Mouse (Mus musculus): ENCODE data around the gene Rarres2.
"Not testable (repeated sequence)": the region's sequence is repeated elsewhere in the genome, so short reads cannot be mapped to it uniquely, and the experiment has no call there.

Gene Rarres2

GRCm38 (mm10) chr6:48540721-48541120 is 31.9 kb downstream of the Rarres2 start:
- no peak for DNase-seq

- no peak for DNase-seq
These were observed 32.7 kb downstream of the Rarres2 start for GRCm38 (mm10) chr6:48539860-48540259.

DNA sequence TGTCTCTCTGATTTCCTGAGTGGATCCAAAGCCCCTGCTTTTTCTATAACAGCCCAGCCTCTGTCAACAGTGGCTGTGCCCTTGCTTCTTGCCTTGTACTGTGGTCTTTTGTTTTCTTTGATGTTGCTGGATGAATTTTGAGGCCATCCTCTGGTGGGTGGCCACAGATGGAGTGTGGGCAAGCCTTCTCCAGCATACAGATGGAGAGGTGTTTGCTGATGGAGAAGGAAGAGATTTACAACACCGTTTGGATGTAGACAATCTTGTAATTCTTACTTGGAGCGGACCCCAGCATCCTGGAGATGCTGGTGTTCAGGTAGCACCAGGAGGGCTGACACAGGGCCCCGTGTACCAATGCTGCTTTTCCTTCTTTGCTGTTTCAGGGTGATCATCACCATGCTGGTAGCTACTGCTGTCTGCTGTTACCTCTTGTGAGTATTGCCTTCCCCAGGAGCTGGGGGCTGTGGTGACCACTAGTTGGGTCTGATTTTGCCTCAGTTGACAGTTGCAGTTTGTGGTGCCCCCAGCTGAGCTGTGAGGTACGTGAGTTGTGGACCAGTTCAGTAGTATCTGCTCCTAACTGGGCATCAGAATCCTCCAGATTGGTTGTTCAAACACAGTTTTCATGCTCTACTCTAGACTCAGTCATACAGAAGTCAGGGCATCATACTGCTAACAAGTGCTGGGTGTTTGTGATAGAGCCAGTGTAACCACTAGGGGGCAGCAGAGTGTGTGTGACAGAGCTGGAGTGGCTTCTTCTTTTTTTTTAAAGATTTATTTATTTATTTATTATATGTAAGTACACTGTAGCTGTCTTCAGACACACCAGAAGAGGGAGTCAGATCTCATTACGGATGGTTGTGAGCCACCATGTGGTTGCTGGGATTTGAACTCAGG is 33.5 kb downstream of the Rarres2 start:
- peak; percentile 69 for DNase-seq

GRCm38 (mm10) chr6:48537105-48537954 is 35.3 kb downstream of the Rarres2 start, which contains the start of gene Atp6v0e2:
Gene Atp6v0e2, plus strand, starts transcription at chr6:48537615.
- DNase-seq, result peak; percentile 81

GRCm38 (mm10) chr6:48536091-48536490 is 36.5 kb downstream of the Rarres2 start:
- DNase-seq, result no peak

DNA sequence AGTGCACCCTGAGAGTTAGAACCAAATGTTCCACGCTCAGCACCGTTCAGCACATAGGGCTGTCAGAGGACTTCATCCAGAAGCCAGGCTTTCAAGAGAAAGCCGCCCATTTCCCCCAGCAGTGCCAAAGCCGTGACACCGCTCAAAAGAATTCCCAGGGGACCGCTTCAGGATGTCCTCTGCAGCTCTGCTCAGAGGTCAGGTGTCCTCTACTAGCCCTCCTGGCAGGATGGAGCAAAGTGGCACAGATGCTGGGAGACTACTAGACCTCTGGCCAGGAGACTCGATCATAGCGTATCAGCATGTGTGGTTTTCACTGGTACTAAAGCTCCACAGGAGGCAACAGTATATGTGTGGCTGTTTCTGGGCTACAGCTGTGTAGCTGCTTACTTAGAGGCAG is 37.7 kb downstream of the Rarres2 start:
- DNase-seq, result no peak

DNA sequence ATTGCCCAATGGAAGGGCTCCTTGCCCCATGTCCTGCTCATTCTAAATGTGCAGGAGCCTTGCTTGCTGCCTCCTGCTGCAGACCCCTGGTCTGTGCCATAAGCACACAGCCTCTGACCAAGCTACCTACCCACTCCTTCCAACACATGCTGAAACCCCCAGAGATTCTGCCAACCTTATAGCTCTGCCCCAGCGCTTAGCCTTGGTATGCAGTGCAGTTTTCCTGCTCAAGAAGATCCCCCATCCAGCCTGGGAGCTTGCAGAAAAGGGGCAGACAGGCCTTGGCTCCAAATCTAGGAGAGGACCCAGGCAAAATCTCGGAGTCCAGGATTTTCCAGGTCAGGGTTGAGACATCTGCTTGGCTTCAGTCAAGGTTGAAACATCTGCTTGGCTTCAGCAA is 39.1 kb downstream of the Rarres2 start:
- DNase-seq, result no peak

- no peak for DNase-seq
These were observed 41.7 kb downstream of the Rarres2 start for GRCm38 (mm10) chr6:48530862-48531261.

DNA sequence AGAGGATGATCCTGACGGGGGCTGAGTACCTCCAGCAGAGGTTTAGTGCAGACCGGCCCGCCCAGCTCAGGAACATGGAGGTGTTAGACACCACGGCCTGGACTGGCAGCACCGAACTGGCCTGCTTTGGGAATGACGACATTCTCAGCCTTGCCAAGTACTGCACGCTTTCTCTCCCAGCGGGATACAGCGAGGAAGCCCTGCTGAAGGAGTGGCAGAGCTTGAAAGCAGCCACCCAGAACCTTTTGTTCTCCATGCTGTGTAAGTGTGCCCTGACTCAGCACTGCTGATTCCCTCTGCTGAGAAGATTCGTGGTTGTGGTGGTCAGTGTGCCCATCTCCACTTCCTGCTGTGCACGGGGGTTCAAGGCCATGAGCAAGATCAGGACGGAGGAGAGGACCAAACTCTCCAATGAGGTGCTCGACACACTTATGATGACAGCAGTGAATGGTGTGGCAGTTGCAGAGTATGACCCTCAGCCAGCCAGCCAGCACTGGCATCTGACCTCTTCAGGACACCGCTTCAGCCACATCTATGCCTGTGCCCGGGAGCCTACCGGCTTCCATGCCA is 42.6 kb downstream of the Rarres2 start:
- no peak for DNase-seq

DNA sequence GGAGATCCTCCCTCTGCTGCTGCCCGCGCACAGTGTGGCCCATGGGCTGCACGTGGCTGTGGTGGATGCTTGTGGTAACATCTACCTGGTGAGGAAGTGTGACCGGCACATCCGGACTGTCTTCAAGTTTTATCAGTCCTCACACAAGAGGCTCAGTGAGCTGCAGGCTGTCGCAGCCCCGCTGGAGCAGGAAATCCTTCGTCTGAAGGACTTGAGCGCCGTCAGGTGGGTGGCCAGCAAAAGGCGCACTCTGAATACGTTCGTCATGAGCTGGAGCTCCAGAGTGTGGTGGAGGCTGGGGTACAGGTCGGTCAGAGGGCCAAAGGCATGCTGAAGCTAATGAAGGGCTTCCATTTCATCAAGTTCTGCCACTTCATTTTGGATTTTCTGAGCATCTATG is 43.3 kb downstream of the Rarres2 start:
- DNase-seq, result no peak

DNA sequence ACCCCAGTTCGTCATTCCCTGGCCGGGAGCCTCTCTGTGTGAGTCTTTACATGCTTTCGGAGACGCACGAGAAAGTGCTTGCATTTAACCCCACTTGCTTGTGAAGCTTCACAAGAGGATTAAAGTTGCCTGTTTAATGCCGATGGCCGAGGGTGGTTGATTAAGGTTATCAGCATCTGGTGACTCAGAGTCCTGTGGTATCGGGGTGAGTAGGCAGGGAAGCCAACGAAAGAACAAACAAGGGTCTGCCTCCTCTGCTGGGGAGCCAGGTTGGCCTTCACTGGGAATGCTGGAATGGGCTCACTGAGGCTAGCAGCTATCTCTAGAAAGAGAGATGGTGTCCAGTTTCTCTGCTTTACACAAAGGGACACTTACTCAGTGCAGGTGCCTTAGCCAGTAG is 44.7 kb downstream of the Rarres2 start:
- DNase-seq, result no peak

GRCm38 (mm10) chr6:48524882-48525281 is 47.7 kb downstream of the Rarres2 start:
- DNase-seq, result not testable (repeated sequence)
